Mouse (Mus musculus) heart, postnatal 0 days (tissue): ENCODE measurements around the gene 2310003L06Rik.

Experiments
- CTCF ChIP-seq: IDR thresholded peaks from 2 replicates; pipeline ENCODE4 v1.5.1; 2016; ENCODE audit warnings: antibody characterized with exemption, control low read depth, low read depth
- EP300 ChIP-seq: IDR thresholded peaks from 2 replicates; pipeline ENCODE4 v1.6.1; 2016; ENCODE audit warnings: antibody characterized with exemption, low read depth

GRCm38 (mm10) chr5:87969201-87969600 is at the start of gene 2310003L06Rik, which contains the start of gene Gm28434:
- TF ChIP-seq CTCF = no peak
- TF ChIP-seq EP300 = no peak
